Mouse (Mus musculus): ENCODE data around the gene Cds1. TPM values are rescaled to one million over a fixed set of nuclear protein-coding genes. Genes with fewer than 3 reads are reported as not detected.

Gene Cds1
- polyA plus RNA-seq, 1 experiment from 2014 or later, result 10.2 TPM

DNA sequence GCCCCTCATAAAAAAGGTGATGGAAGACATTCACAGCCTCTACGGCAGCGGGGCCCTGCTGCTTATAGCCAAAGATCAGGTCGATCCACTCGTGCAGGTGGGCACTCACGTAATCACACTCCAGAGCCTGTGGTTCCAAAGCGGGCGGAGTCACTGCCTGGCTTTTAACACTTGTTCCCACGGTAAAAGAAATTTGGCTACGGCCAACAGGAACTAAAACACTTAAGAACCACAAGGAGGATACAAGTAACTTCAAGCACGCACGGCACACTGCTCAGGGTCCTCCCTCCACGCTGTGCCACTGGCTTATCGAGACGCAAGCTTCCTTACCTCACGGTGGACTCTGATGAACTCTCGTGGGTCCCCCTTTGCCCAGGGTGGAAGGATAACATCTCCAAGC is 90.5 kb downstream of the Cds1 start:
- Histone ChIP-seq H3K9me3 (ENCODE audit: control insufficient read depth, low read length) (no peaks in the 10 kb centered on the region), H3K36me3 (ENCODE audit: control insufficient read depth, insufficient read depth, low read length) (peaks cover 98% of the 10 kb centered on the region), H3K4me3 (ENCODE audit: low read depth, low read length) (no peak overlapping the region), H3K27ac (replicated peaks; ENCODE audit: low read depth, low read length) (no peak overlapping the region), H3K4me2 (ENCODE audit: low read depth, low read length) (no peak overlapping the region), H3K27me3 (replicated peaks; ENCODE audit: control insufficient read depth, insufficient read depth, low read length) (no peaks in the 10 kb centered on the region), H3K9ac (ENCODE audit: low read depth, low read length) (no peak overlapping the region), H3K4me1 (ENCODE audit: control insufficient read depth, insufficient read depth, low read length) (no peaks in the 10 kb centered on the region)
- DNase-seq (ENCODE audit: low spot score) (no peak), ATAC-seq (ENCODE audit: low read depth) (no peak)
- WGBS, result 93% methylated on average over 16 of the region's 16 CpGs

DNA sequence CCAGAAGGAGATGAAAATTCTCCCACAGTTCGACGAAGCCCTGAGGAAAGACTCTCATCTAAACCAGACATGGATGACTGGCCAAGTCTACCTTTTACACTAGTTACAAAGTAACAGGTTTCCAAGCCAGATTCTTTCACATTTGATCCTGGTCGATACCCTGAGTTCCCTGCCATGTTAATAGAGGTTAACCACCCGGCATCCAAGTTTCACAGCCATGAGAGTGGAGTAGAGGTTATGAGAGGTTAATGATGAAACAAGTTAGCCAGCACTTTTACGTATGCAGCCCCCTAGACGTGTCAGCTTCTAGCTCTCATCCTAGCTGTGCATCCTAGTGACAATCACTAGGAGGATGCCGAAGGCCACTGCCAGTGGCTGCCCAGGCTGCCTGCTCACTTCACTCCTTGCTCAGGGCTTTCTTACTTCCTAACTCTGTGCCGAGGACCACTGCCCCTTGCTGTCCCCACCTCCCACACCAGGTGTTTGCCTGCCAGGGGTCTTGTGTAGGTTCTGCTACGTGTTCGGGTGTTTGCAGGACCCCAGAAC is 94.0 kb downstream of the Cds1 start:
- Histone ChIP-seq H3K27me3 (replicated peaks; ENCODE audit: control insufficient read depth, insufficient read depth, low read length) (no peaks in the 10 kb centered on the region), H3K9ac (ENCODE audit: low read depth, low read length) (no peak overlapping the region), H3K27ac (replicated peaks; ENCODE audit: low read depth, low read length) (no peak overlapping the region), H3K4me2 (ENCODE audit: low read depth, low read length) (no peak overlapping the region), H3K9me3 (ENCODE audit: control insufficient read depth, low read length) (no peaks in the 10 kb centered on the region), H3K4me1 (ENCODE audit: control insufficient read depth, insufficient read depth, low read length) (no peaks in the 10 kb centered on the region), H3K4me3 (ENCODE audit: low read depth, low read length) (no peak overlapping the region), H3K36me3 (ENCODE audit: control insufficient read depth, insufficient read depth, low read length) (peaks cover 97% of the 10 kb centered on the region)
- ATAC-seq (ENCODE audit: low read depth), result no peak
- 90% methylated on average over 10 of the region's 10 CpGs for WGBS
- no peak for DNase-seq (ENCODE audit: low spot score)

DNA sequence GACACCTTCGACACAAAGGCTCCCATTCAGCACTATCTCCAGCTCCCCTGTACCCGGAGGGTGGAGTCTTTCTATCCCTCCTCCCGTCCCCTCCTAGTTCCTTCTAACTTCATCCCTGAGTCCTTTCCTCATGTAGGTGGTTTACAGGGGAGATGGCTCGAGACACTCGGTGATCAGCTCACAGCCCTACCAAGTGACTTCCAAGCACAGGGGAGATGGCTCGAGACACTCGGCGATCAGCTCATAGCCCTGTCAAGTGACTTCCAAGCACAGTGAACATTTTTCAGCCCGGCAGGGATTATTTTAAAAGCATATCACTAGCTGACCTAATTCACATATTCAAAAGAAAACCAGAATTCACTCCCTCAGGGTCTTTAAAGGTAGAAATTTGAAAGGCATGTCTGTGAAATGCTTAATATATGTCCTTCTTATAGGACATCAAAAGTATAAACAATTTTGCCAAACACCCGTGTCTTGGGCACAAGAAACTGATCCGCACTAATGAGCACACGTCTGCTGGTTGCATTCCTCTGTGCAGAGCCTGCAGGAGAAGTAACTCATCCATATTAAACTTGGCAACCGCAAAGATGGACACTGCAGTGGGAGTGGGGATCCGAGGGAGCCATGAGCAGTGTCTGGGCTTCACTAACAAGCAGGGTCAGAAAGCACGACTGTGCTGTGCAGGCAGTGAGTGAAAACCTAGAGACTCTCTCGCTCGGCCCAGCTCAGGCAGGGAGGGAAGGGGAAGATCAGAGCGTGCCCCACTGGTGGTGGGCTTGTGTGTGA is 97.0 kb downstream of the Cds1 start:
- no peak for ATAC-seq (ENCODE audit: low read depth)
- H3K4me3 ChIP-seq (ENCODE audit: low read depth, low read length), result no peak overlapping the region
- WGBS, result 81% methylated on average over 18 of the region's 18 CpGs
- DNase-seq (ENCODE audit: low spot score), result no peak
- H3K27me3 ChIP-seq (replicated peaks; ENCODE audit: control insufficient read depth, insufficient read depth, low read length), result no peaks in the 10 kb centered on the region
- no peak overlapping the region for H3K9ac ChIP-seq (ENCODE audit: low read depth, low read length)
- no peaks in the 10 kb centered on the region for H3K4me1 ChIP-seq (ENCODE audit: control insufficient read depth, insufficient read depth, low read length)
- no peak overlapping the region for H3K27ac ChIP-seq (replicated peaks; ENCODE audit: low read depth, low read length)
- no peak overlapping the region for H3K4me2 ChIP-seq (ENCODE audit: low read depth, low read length)
- no peaks in the 10 kb centered on the region for H3K9me3 ChIP-seq (ENCODE audit: control insufficient read depth, low read length)
- H3K36me3 ChIP-seq (ENCODE audit: control insufficient read depth, insufficient read depth, low read length), result peaks cover 93% of the 10 kb centered on the region

DNA sequence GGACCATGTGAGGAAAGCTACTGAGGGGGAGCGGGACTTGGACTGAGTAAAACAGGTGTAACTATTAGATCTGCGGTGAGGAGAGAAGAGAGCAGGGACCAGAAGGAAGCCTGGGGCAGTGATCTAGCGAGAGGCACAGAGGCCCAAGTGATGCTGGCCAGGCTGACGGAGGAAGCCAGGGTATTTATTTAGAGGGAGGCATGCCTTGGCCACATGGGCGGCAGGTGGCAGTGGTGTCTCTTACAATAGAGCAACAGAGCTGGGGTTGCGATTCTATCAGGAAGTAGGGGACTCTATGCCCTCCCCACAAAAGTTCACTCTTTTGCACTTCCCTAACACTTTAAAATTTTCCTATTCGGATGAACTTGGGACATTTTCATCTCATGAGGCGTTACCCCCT is 97.7 kb downstream of the Cds1 start:
- no peak for ATAC-seq (ENCODE audit: low read depth)
- no peaks in the 10 kb centered on the region for H3K4me1 ChIP-seq (ENCODE audit: control insufficient read depth, insufficient read depth, low read length)
- WGBS, result 85% methylated on average over 8 of the region's 8 CpGs
- H3K4me2 ChIP-seq (ENCODE audit: low read depth, low read length), result no peak overlapping the region
- H3K4me3 ChIP-seq (ENCODE audit: low read depth, low read length), result no peak overlapping the region
- no peak for DNase-seq (ENCODE audit: low spot score)
- H3K9me3 ChIP-seq (ENCODE audit: control insufficient read depth, low read length), result no peaks in the 10 kb centered on the region
- no peak overlapping the region for H3K9ac ChIP-seq (ENCODE audit: low read depth, low read length)
- no peaks in the 10 kb centered on the region for H3K27me3 ChIP-seq (replicated peaks; ENCODE audit: control insufficient read depth, insufficient read depth, low read length)
- H3K36me3 ChIP-seq (ENCODE audit: control insufficient read depth, insufficient read depth, low read length), result peaks cover 92% of the 10 kb centered on the region
- H3K27ac ChIP-seq (replicated peaks; ENCODE audit: low read depth, low read length), result no peak overlapping the region

DNA sequence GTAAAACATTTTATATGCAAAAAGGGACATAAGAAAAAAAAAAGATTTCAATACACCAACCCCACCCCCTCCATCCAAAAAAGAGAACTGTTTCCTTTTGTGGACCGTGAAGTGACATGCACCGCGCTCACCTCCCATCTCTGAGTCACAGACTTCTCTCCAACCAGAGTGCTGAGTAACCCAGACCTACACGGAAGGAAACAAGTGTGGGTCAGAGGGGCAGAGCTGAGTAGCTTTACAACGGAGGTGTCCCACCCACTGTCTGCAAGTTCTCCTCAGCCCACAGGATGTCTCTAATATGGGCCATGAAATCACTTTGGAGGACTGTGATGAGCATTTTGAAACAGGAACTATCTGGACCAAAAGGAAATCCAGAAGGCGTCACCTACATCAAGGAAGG is 99.0 kb downstream of the Cds1 start:
- WGBS, result 93% methylated on average over 6 of the region's 6 CpGs
- H3K9me3 ChIP-seq (ENCODE audit: control insufficient read depth, low read length), result no peaks in the 10 kb centered on the region
- H3K36me3 ChIP-seq (ENCODE audit: control insufficient read depth, insufficient read depth, low read length), result peaks cover 92% of the 10 kb centered on the region

GRCm38 (mm10) chr5:101866722-101867121 is 101.8 kb downstream of the Cds1 start:
- ATAC-seq (ENCODE audit: low read depth), result no peak
- WGBS, result 80% methylated on average over 2 of the region's 2 CpGs
- H3K27ac ChIP-seq (replicated peaks; ENCODE audit: low read depth, low read length), result no peak overlapping the region

More for the DNA sequence above, 99.0 kb downstream of the Cds1 start:
- Histone ChIP-seq H3K4me1 (ENCODE audit: control insufficient read depth, insufficient read depth, low read length) (no peaks in the 10 kb centered on the region), H3K4me2 (ENCODE audit: low read depth, low read length) (no peak overlapping the region), H3K9ac (ENCODE audit: low read depth, low read length) (no peak overlapping the region), H3K27ac (replicated peaks; ENCODE audit: low read depth, low read length) (no peak overlapping the region), H3K27me3 (replicated peaks; ENCODE audit: control insufficient read depth, insufficient read depth, low read length) (no peaks in the 10 kb centered on the region), H3K4me3 (ENCODE audit: low read depth, low read length) (no peak overlapping the region)
- DNase-seq (ENCODE audit: low spot score) (no peak), ATAC-seq (ENCODE audit: low read depth) (no peak)

More at GRCm38 (mm10) chr5:101866722-101867121, 101.8 kb downstream of the Cds1 start:
- Histone ChIP-seq H3K36me3 (ENCODE audit: control insufficient read depth, insufficient read depth, low read length) (peaks cover 93% of the 10 kb centered on the region), H3K4me2 (ENCODE audit: low read depth, low read length) (no peak overlapping the region), H3K27me3 (replicated peaks; ENCODE audit: control insufficient read depth, insufficient read depth, low read length) (no peaks in the 10 kb centered on the region), H3K9me3 (ENCODE audit: control insufficient read depth, low read length) (no peaks in the 10 kb centered on the region), H3K4me3 (ENCODE audit: low read depth, low read length) (no peak overlapping the region), H3K4me1 (ENCODE audit: control insufficient read depth, insufficient read depth, low read length) (no peaks in the 10 kb centered on the region), H3K9ac (ENCODE audit: low read depth, low read length) (no peak overlapping the region)
- no peak for DNase-seq (ENCODE audit: low spot score)

Other genes starting within 250 kb of the Cds1 start
- 0.18 and 0.25 TPM in 2 replicates for gene Nkx6-1, start 100.1 kb upstream of the Cds1 start, polyA plus RNA-seq (2014; fragmentation: Nextera tagmentation; extraction: Ambion mirVana)